Comparison of ENCODE assay signal across 8 mouse cellular contexts in the genomic region with DNA sequence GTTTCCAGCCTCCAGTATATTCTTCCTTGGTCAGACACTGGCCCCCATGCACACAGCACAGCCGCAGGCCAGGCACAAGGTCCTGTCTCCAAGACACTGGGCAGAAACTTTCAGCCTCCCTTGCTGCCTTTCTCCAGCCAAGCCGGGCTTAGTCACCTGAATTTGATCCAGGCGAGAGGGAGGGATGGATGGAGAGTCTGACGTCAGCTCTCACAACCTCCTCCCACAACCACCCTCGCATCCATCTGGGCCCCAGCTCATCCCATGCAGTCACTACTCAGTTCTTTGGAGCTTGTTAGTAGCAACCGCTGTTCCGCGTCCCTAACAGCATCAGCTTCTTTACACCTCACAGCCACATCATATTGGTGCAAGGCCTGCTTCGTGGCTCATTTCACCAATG. TPM values are rescaled to one million over a fixed set of nuclear protein-coding genes. Genes with fewer than 3 reads are reported as not detected.
DNase-seq lines count a peak whose midpoint lies in the region; ATAC-seq and TF ChIP-seq lines count a peak whose summit lies in the region.

No protein-coding gene starts in this region.

- H3K4me1 ChIP-seq in midbrain, embryonic 13.5 days (replicated peaks) = peaks cover 36% of the 10 kb centered on the region
- peaks cover 19% of the 10 kb centered on the region for H3K4me1 ChIP-seq in hindbrain, embryonic 14.5 days (replicated peaks; ENCODE audit: control insufficient read depth, insufficient read depth, low read length)

- no peak overlapping the region for H3K4me2 ChIP-seq in midbrain, embryonic 13.5 days (replicated peaks)
- H3K4me2 ChIP-seq in hindbrain, embryonic 14.5 days (replicated peaks) = no peak overlapping the region

- peaks cover 24% of the 10 kb centered on the region for H3K27me3 ChIP-seq in midbrain, embryonic 13.5 days
- 0 out of 2 replicates have a peak, but pooled peaks cover 9% of the 10 kb centered on the region for H3K27me3 ChIP-seq in hindbrain, embryonic 14.5 days (ENCODE audit: control insufficient read depth, insufficient read depth, low read length)

- no peak for TF ChIP-seq CTCF in gastrocnemius, adult 2 months (IDR thresholded peaks at IDR 0.05)

- intact Hi-C loops in gastrocnemius, adult 2 months (cut with DNase I) = no loop called here
- intact Hi-C loops in left cerebral cortex, postnatal 10 days (cut with DNase I) = no loop called here

- H3K9me3 ChIP-seq in midbrain, embryonic 13.5 days = no peaks in the 10 kb centered on the region
- no peaks in the 10 kb centered on the region for H3K9me3 ChIP-seq in hindbrain, embryonic 14.5 days (ENCODE audit: control insufficient read depth, low read length)

- H3K9ac ChIP-seq in midbrain, embryonic 13.5 days (replicated peaks) = no peak overlapping the region
- H3K9ac ChIP-seq in hindbrain, embryonic 14.5 days = no peak overlapping the region

- peak; percentile 77 to 82 for DNase-seq in adrenal gland, adult (ENCODE audit: inconsistent age in 2 of 2, low spot score in 1 of 2)
- no peak for DNase-seq in adrenal gland, adult 18-20 months (ENCODE audit: low spot score in 2 of 2)
- peak; percentile 70 for DNase-seq in adrenal gland, postnatal 14 days
- DNase-seq in gastrocnemius, adult 2 months = peak; percentile 86
- DNase-seq in left cerebral cortex, postnatal 10 days (ENCODE audit: extremely low spot score in 1 of 2, low spot score in 2 of 2) = peak; percentile 55 to 61
- peak; percentile 67 to 75 for DNase-seq in urinary bladder, postnatal 36 days (ENCODE audit: low spot score in 2 of 2)
- no peak for DNase-seq in hindbrain, embryonic 14.5 days (ENCODE audit: low spot score)

- 50% methylated on average over 9 of the region's 9 CpGs for WGBS in midbrain, embryonic 13.5 days
- WGBS in hindbrain, embryonic 14.5 days = 53% methylated on average over 9 of the region's 9 CpGs

- H3K27ac ChIP-seq in gastrocnemius, adult 2 months = peak overlapping the region; percentile 63
- H3K27ac ChIP-seq in midbrain, embryonic 13.5 days = no peak overlapping the region
- no peak overlapping the region for H3K27ac ChIP-seq in hindbrain, embryonic 14.5 days

- H3K36me3 ChIP-seq in midbrain, embryonic 13.5 days = no peaks in the 10 kb centered on the region
- peaks cover 16% of the 10 kb centered on the region for H3K36me3 ChIP-seq in hindbrain, embryonic 14.5 days (replicated peaks; ENCODE audit: control insufficient read depth, insufficient read depth)

- no peak overlapping the region for H3K4me3 ChIP-seq in gastrocnemius, adult 2 months
- no peak overlapping the region for H3K4me3 ChIP-seq in midbrain, embryonic 13.5 days (replicated peaks)
- no peak overlapping the region for H3K4me3 ChIP-seq in hindbrain, embryonic 14.5 days (replicated peaks; ENCODE audit: low read length)

- ATAC-seq in midbrain, embryonic 13.5 days = no peak
- ATAC-seq in hindbrain, embryonic 14.5 days (ENCODE audit: low FRiP score) = no peak

RNA-seq across cellular contexts. Expression of a gene that starts 4.3 kb away (rescaled TPM):
- 1 to 10 TPM; 2.5 to 4.5 TPM for total RNA-seq in adrenal gland, adult 18-20 months (2021)
- 1.3 and 1.5 TPM in 2 replicates for total RNA-seq in adrenal gland, postnatal 14 days (2021)
- total RNA-seq in gastrocnemius, adult 2 months (2021) = under 1 TPM; 0.43 to 0.89 TPM
- total RNA-seq in left cerebral cortex, postnatal 10 days (2021) = 10 to 100 TPM; 33.6 to 34.1 TPM
- 17.1 and 17.5 TPM in 2 replicates for polyA plus RNA-seq in midbrain, embryonic 13.5 days (2015; fragmentation: Nextera tagmentation; extraction: Ambion mirVana)
- 13.9 and 18.1 TPM in 2 replicates for polyA plus RNA-seq in hindbrain, embryonic 14.5 days (2014; fragmentation: Nextera tagmentation; extraction: Ambion mirVana)

RNA-seq across cellular contexts. Expression of a gene that starts 24.2 kb away (rescaled TPM):
- total RNA-seq in adrenal gland, adult 18-20 months (2021) = under 1 TPM; 0.56 to 0.83 TPM
- 0.98 and 1.2 TPM in 2 replicates for total RNA-seq in adrenal gland, postnatal 14 days (2021)
- total RNA-seq in gastrocnemius, adult 2 months (2021) = under 1 TPM; 0.15 to 0.56 TPM
- total RNA-seq in left cerebral cortex, postnatal 10 days (2021) = 1 to 10 TPM in 1 of 2 experiments, under 1 TPM in 1; 0.87 to 1.0 TPM
- polyA plus RNA-seq in midbrain, embryonic 13.5 days (2015; fragmentation: Nextera tagmentation; extraction: Ambion mirVana) = 0.41 and 0.58 TPM in 2 replicates
- 0.46 and 0.48 TPM in 2 replicates for polyA plus RNA-seq in hindbrain, embryonic 14.5 days (2014; fragmentation: Nextera tagmentation; extraction: Ambion mirVana)

RNA-seq across cellular contexts. Expression of a gene that starts 24.5 kb away (rescaled TPM):
- 10 to 100 TPM in 1 of 2 experiments, 1 to 10 TPM in 1; 9.2 to 10.5 TPM for total RNA-seq in adrenal gland, adult 18-20 months (2021)
- total RNA-seq in adrenal gland, postnatal 14 days (2021) = 9.2 and 10.9 TPM in 2 replicates
- 1 to 10 TPM; 3.2 to 3.9 TPM for total RNA-seq in gastrocnemius, adult 2 months (2021)
- total RNA-seq in left cerebral cortex, postnatal 10 days (2021) = 1 to 10 TPM; 8.3 to 9.1 TPM
- 13.5 and 14.2 TPM in 2 replicates for polyA plus RNA-seq in midbrain, embryonic 13.5 days (2015; fragmentation: Nextera tagmentation; extraction: Ambion mirVana)
- 8.5 and 9.3 TPM in 2 replicates for polyA plus RNA-seq in hindbrain, embryonic 14.5 days (2014; fragmentation: Nextera tagmentation; extraction: Ambion mirVana)

Comparison
In these comparisons a context has a peak if more than half of its experiments do, and no peak if none do; other contexts are left out.
1. DNase-seq: peak in adrenal gland, adult (2 of 2), adrenal gland, postnatal 14 days (single experiment), gastrocnemius, adult 2 months (single experiment), left cerebral cortex, postnatal 10 days (2 of 2) and urinary bladder, postnatal 36 days (2 of 2); none in adrenal gland, adult 18-20 months (0 of 2) and hindbrain, embryonic 14.5 days (single experiment).
2. RNA of a gene that starts 4.3 kb away (total RNA-seq): 33.6 to 34.1 TPM in left cerebral cortex, postnatal 10 days; 2.5 to 4.5 TPM in adrenal gland, adult 18-20 months, 1.3 to 1.5 TPM in adrenal gland, postnatal 14 days and 0.43 to 0.89 TPM in gastrocnemius, adult 2 months; every median in the first group is over 4 times any median in the second.